Mouse (Mus musculus): Measurements from ENCODE around the gene Rab1a. TPM values are rescaled to one million over a fixed set of nuclear protein-coding genes. Genes with fewer than 3 reads are reported as not detected.

Rab1a gene
- polyA plus RNA-seq, 1 experiment from 2014 or later: 289 TPM

- no peak overlapping the region for H3K9ac ChIP-seq (replicated peaks; ENCODE audit: low read length)
- no peaks in the 10 kb centered on the region for H3K9me3 ChIP-seq (ENCODE audit: control insufficient read depth, low read length)
- peaks cover 80% of the 10 kb centered on the region for H3K36me3 ChIP-seq (ENCODE audit: control insufficient read depth, insufficient read depth, low read length)
- no peak for ATAC-seq (ENCODE audit: low FRiP score, low TSS enrichment)
- no peak overlapping the region for H3K4me3 ChIP-seq (replicated peaks; ENCODE audit: low read depth, low read length)
- H3K27ac ChIP-seq (replicated peaks; ENCODE audit: low read depth, low read length): no peak overlapping the region
- H3K4me2 ChIP-seq (ENCODE audit: low read length): no peak overlapping the region
- no peaks in the 10 kb centered on the region for H3K4me1 ChIP-seq (ENCODE audit: control insufficient read depth, insufficient read depth, low read length)
- no peaks in the 10 kb centered on the region for H3K27me3 ChIP-seq (ENCODE audit: control insufficient read depth, insufficient read depth, low read length)
- DNase-seq: no peak
- WGBS: 90% methylated on average over 4 of the region's 4 CpGs
Measured at GRCm38 (mm10) chr11:20229311-20229710, 28.1 kb downstream of the Rab1a start.

DNA sequence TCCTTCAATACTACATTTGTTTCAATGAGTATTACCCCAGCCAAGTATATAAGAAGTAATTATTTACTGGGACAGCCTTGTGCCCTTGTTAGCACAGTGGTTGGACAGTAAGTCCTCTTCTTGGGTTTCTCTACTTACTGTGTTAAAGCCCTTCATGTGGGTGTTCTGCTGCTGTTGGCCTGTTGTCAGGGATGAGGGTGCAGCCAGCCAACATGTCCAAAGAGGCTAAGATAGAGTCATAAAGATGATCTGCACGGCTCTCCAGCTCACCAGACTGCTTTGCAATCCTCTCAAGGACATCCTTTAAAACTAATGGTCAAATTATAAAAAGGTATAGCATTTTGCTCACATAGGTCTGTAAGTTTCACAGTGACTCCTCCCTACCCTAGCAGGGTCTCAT is 29.1 kb downstream of the Rab1a start:
- H3K4me1 ChIP-seq (ENCODE audit: control insufficient read depth, insufficient read depth, low read length): no peaks in the 10 kb centered on the region
- H3K4me2 ChIP-seq (ENCODE audit: low read length): no peak overlapping the region
- no peaks in the 10 kb centered on the region for H3K9me3 ChIP-seq (ENCODE audit: control insufficient read depth, low read length)
- H3K27me3 ChIP-seq (ENCODE audit: control insufficient read depth, insufficient read depth, low read length): no peaks in the 10 kb centered on the region
- H3K4me3 ChIP-seq (replicated peaks; ENCODE audit: low read depth, low read length): no peak overlapping the region
- 86% methylated on average over 1 of the region's 1 CpGs for WGBS
- H3K27ac ChIP-seq (replicated peaks; ENCODE audit: low read depth, low read length): no peak overlapping the region
- H3K9ac ChIP-seq (replicated peaks; ENCODE audit: low read length): no peak overlapping the region
- DNase-seq (no peak), ATAC-seq (ENCODE audit: low FRiP score, low TSS enrichment) (no peak)
- peaks cover 76% of the 10 kb centered on the region for H3K36me3 ChIP-seq (ENCODE audit: control insufficient read depth, insufficient read depth, low read length)

GRCm38 (mm10) chr11:20231128-20231878 is 30.1 kb downstream of the Rab1a start:
- no peak overlapping the region for H3K4me3 ChIP-seq (replicated peaks; ENCODE audit: low read depth, low read length)
- H3K4me2 ChIP-seq (ENCODE audit: low read length): no peak overlapping the region
- no peaks in the 10 kb centered on the region for H3K9me3 ChIP-seq (ENCODE audit: control insufficient read depth, low read length)
- no peak; the same call in 1 of the 2 replicates for ATAC-seq (ENCODE audit: low FRiP score, low TSS enrichment)
- H3K27me3 ChIP-seq (ENCODE audit: control insufficient read depth, insufficient read depth, low read length): no peaks in the 10 kb centered on the region
- no peak overlapping the region for H3K9ac ChIP-seq (replicated peaks; ENCODE audit: low read length)
- no peaks in the 10 kb centered on the region for H3K4me1 ChIP-seq (ENCODE audit: control insufficient read depth, insufficient read depth, low read length)
- 33% methylated on average over 8 of the region's 8 CpGs for WGBS
- peak; percentile 33 for DNase-seq
- H3K36me3 ChIP-seq (ENCODE audit: control insufficient read depth, insufficient read depth, low read length): peaks cover 74% of the 10 kb centered on the region
- H3K27ac ChIP-seq (replicated peaks; ENCODE audit: low read depth, low read length): peak overlapping the region; percentile 37

- no peak overlapping the region for H3K27ac ChIP-seq (replicated peaks; ENCODE audit: low read depth, low read length)
- H3K4me3 ChIP-seq (replicated peaks; ENCODE audit: low read depth, low read length): no peak overlapping the region
- 88% methylated on average over 4 of the region's 5 CpGs for WGBS
- H3K27me3 ChIP-seq (ENCODE audit: control insufficient read depth, insufficient read depth, low read length): no peaks in the 10 kb centered on the region
- no peak overlapping the region for H3K9ac ChIP-seq (replicated peaks; ENCODE audit: low read length)
- no peak for DNase-seq
- H3K4me2 ChIP-seq (ENCODE audit: low read length): no peak overlapping the region
- peaks cover 83% of the 10 kb centered on the region for H3K36me3 ChIP-seq (ENCODE audit: control insufficient read depth, insufficient read depth, low read length)
- no peak for ATAC-seq (ENCODE audit: low FRiP score, low TSS enrichment)
- no peaks in the 10 kb centered on the region for H3K9me3 ChIP-seq (ENCODE audit: control insufficient read depth, low read length)
- no peaks in the 10 kb centered on the region for H3K4me1 ChIP-seq (ENCODE audit: control insufficient read depth, insufficient read depth, low read length)
Measured at GRCm38 (mm10) chr11:20232016-20232755, 31.0 kb downstream of the Rab1a start.

DNA sequence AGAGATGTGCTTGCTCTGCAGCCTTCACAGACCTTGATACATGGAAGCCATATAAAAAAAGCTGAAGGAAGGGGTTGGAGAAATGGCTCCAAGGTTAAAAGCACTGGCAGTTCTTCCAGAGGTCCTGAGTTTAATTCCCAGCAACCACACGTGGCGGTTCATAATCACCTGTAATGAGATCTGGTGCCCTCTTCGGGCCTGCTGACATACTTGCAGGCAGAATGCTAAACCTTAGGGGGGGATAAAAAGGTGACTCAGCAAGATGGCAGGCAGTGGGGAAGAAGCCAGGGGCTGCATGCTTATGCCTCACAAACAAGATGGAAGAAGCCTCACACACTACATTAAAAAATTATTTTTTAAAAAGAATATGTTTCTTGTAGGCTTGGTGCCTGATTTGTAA is 33.0 kb downstream of the Rab1a start:
- 64% methylated on average over 3 of the region's 3 CpGs for WGBS
- DNase-seq: no peak
- Histone ChIP-seq H3K27me3 (ENCODE audit: control insufficient read depth, insufficient read depth, low read length) (no peaks in the 10 kb centered on the region), H3K9me3 (ENCODE audit: control insufficient read depth, low read length) (no peaks in the 10 kb centered on the region), H3K4me1 (ENCODE audit: control insufficient read depth, insufficient read depth, low read length) (no peaks in the 10 kb centered on the region), H3K27ac (replicated peaks; ENCODE audit: low read depth, low read length) (no peak overlapping the region), H3K9ac (replicated peaks; ENCODE audit: low read length) (no peak overlapping the region), H3K4me2 (ENCODE audit: low read length) (no peak overlapping the region), H3K36me3 (ENCODE audit: control insufficient read depth, insufficient read depth, low read length) (peaks cover 83% of the 10 kb centered on the region), H3K4me3 (replicated peaks; ENCODE audit: low read depth, low read length) (no peak overlapping the region)
- ATAC-seq (ENCODE audit: low FRiP score, low TSS enrichment): no peak

DNA sequence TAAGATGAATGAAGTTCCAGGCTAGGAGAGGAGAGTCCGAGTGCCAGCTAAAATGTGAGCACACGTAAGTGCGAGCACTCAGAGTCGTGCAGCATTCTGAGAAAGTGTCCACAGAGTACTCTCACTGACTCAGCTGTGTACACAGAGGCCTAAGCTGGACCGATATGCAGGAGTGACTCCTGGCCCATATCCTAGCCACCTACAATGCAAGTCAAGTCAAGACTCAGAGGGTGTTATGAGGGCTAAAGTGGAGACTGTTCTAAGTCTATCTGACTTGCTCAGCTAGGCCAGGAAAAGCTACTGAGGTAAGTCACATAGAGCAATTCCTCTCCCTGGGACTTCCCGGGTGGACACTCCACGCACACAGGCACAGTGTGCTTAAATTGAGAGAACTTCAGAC is 35.8 kb downstream of the Rab1a start:
- Histone ChIP-seq H3K4me3 (replicated peaks; ENCODE audit: low read depth, low read length) (no peak overlapping the region), H3K9ac (replicated peaks; ENCODE audit: low read length) (no peak overlapping the region), H3K27ac (replicated peaks; ENCODE audit: low read depth, low read length) (no peak overlapping the region), H3K9me3 (ENCODE audit: control insufficient read depth, low read length) (no peaks in the 10 kb centered on the region), H3K4me1 (ENCODE audit: control insufficient read depth, insufficient read depth, low read length) (no peaks in the 10 kb centered on the region), H3K36me3 (ENCODE audit: control insufficient read depth, insufficient read depth, low read length) (peaks cover 85% of the 10 kb centered on the region), H3K4me2 (ENCODE audit: low read length) (no peak overlapping the region), H3K27me3 (ENCODE audit: control insufficient read depth, insufficient read depth, low read length) (no peaks in the 10 kb centered on the region)
- DNase-seq (no peak), ATAC-seq (ENCODE audit: low FRiP score, low TSS enrichment) (no peak)
- 94% methylated on average over 7 of the region's 7 CpGs for WGBS

GRCm38 (mm10) chr11:20237976-20238375 is 36.7 kb downstream of the Rab1a start:
- Histone ChIP-seq H3K4me1 (ENCODE audit: control insufficient read depth, insufficient read depth, low read length) (no peaks in the 10 kb centered on the region), H3K9ac (replicated peaks; ENCODE audit: low read length) (no peak overlapping the region), H3K4me3 (replicated peaks; ENCODE audit: low read depth, low read length) (no peak overlapping the region), H3K27me3 (ENCODE audit: control insufficient read depth, insufficient read depth, low read length) (no peaks in the 10 kb centered on the region), H3K9me3 (ENCODE audit: control insufficient read depth, low read length) (no peaks in the 10 kb centered on the region), H3K27ac (replicated peaks; ENCODE audit: low read depth, low read length) (no peak overlapping the region), H3K4me2 (ENCODE audit: low read length) (no peak overlapping the region), H3K36me3 (ENCODE audit: control insufficient read depth, insufficient read depth, low read length) (peaks cover 75% of the 10 kb centered on the region)
- no peak for DNase-seq
- no peak for ATAC-seq (ENCODE audit: low FRiP score, low TSS enrichment)
- 92% methylated on average over 3 of the region's 3 CpGs for WGBS

DNA sequence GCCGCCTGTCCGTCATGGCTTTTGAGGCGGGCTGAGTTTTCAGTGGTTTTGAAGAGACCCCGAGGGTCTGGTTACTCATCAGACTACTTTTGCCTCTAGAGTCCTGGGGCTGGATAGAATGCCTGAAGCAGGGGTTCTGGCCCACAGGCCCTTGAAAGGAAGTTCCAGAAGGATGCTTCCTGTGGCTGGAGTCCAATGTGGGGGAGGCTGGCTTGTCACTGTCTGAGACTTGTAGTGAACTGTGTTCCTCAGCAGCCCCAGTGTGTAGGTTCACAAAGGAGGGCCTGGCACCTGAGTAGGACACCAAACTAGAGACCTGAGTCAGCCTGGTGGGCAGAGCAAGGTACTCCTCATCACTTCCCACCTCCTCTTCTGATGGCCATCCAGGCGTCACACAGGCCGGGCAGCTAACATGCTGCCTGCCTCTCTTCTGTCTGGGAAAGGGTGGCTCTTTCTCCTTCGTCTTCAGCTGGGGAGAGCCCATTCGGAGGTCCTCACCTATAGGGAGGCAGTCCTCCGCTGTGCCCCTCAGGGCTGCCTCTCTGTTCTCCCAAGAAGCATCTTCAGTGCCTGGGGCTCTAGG is 38.1 kb downstream of the Rab1a start:
- no peaks in the 10 kb centered on the region for H3K9me3 ChIP-seq (ENCODE audit: control insufficient read depth, low read length)
- H3K27me3 ChIP-seq (ENCODE audit: control insufficient read depth, insufficient read depth, low read length): no peaks in the 10 kb centered on the region
- no peak overlapping the region for H3K4me2 ChIP-seq (ENCODE audit: low read length)
- WGBS: 96% methylated on average over 9 of the region's 9 CpGs
- no peak overlapping the region for H3K27ac ChIP-seq (replicated peaks; ENCODE audit: low read depth, low read length)
- H3K4me1 ChIP-seq (ENCODE audit: control insufficient read depth, insufficient read depth, low read length): no peaks in the 10 kb centered on the region
- ATAC-seq (ENCODE audit: low FRiP score, low TSS enrichment) (no peak), DNase-seq (no peak)
- H3K36me3 ChIP-seq (ENCODE audit: control insufficient read depth, insufficient read depth, low read length): peaks cover 68% of the 10 kb centered on the region
- no peak overlapping the region for H3K4me3 ChIP-seq (replicated peaks; ENCODE audit: low read depth, low read length)
- H3K9ac ChIP-seq (replicated peaks; ENCODE audit: low read length): no peak overlapping the region
